Mouse (Mus musculus) forebrain, embryonic 12.5 days (tissue): ENCODE measurements around the gene Ankrd24. TPM values are rescaled to one million over a fixed set of nuclear protein-coding genes. Genes with fewer than 3 reads are reported as not detected.

Source experiments
- ATAC-seq: fragments of 200-750 bp; cut with Nextera tagmentation; 2 replicates; pipeline ENCODE4 v1.8.0; 2017; ENCODE audit warnings: moderate TSS enrichment; ENCODE audit not compliant: low FRiP score
- H3K27ac ChIP-seq: fragments of 300-500 bp; sonication (generic); 2 replicates; pipeline ENCODE4 v1.5.1; 2016; ENCODE audit warnings: mild to moderate bottlenecking
- H3K27me3 ChIP-seq: fragments of 300-500 bp; sonication (generic); 2 replicates; pipeline ENCODE4 v1.6.1; 2016; ENCODE audit warnings: mild to moderate bottlenecking
- H3K36me3 ChIP-seq: fragments of 300-500 bp; sonication (generic); replicated peaks from 2 replicates; pipeline ENCODE4 v1.6.1; 2016; ENCODE audit warnings: mild to moderate bottlenecking
- H3K4me1 ChIP-seq: fragments of 300-500 bp; sonication (generic); 2 replicates; pipeline ENCODE4 v1.6.1; 2016
- H3K4me2 ChIP-seq: fragments of 300-500 bp; sonication (generic); 2 replicates; pipeline ENCODE4 v1.6.1; 2016; ENCODE audit warnings: mild to moderate bottlenecking, moderate library complexity
- H3K4me3 ChIP-seq: fragments of 300-500 bp; sonication (generic); replicated peaks from 2 replicates; pipeline ENCODE4 v1.5.1; 2016; ENCODE audit warnings: mild to moderate bottlenecking
- H3K9ac ChIP-seq: fragments of 300-500 bp; sonication (generic); 2 replicates; pipeline ENCODE4 v1.6.1; 2016; ENCODE audit warnings: mild to moderate bottlenecking
- H3K9me3 ChIP-seq: fragments of 300-500 bp; sonication (generic); 2 replicates; pipeline ENCODE4 v1.6.1; 2016
- WGBS: fragments of 180-500 bp; shearing (Covaris S2); methylation state at CpG from one replicate; pipeline ENCODE4 v1.1.7; 2016; 5-methylcytosine and 5-hydroxymethylcytosine counted together
- polyA plus RNA-seq: library from polyadenylated mRNA; unstranded; fragments of >200 nt; fragmentation: Nextera tagmentation; extraction: Ambion mirVana; gene quantifications from 2 replicates; pipeline ENCODE4 v1.2.1, GENCODE M21; 2016

Gene Ankrd24
- polyA plus RNA-seq: 6.2 and 7.4 TPM in 2 replicates

GRCm38 (mm10) chr10:81628390-81628789, at the start of gene Ankrd24:
TSS of gene Ankrd24 (plus strand) at chr10:81628540.
- Histone ChIP-seq H3K4me3 (peak within 1 kb of the TSS; percentile 61), H3K9ac (peak within 1 kb of the TSS; percentile 68), H3K27ac (peak within 1 kb of the TSS; percentile 85), H3K27me3 (peaks cover 5% of the 10 kb centered on the region; the same call in 1 of the 2 replicates), H3K9me3 (no peaks in the 10 kb centered on the region), H3K4me1 (peaks cover 25% of the 10 kb centered on the region), H3K4me2 (peak within 1 kb of the TSS; percentile 77), H3K36me3 (peaks cover 27% of the 10 kb centered on the region)
- 86% methylated on average over 16 of the region's 16 CpGs for WGBS
- no peak for ATAC-seq

- Histone ChIP-seq H3K27me3 (peaks cover 86% of the 10 kb centered on the region), H3K9me3 (no peaks in the 10 kb centered on the region), H3K4me3 (no peak overlapping the region), H3K4me1 (peaks cover 33% of the 10 kb centered on the region), H3K4me2 (no peak overlapping the region), H3K27ac (no peak overlapping the region), H3K9ac (no peak overlapping the region), H3K36me3 (no peaks in the 10 kb centered on the region; the same call in 1 of the 2 replicates)
- WGBS: 79% methylated on average over 4 of the region's 4 CpGs
- ATAC-seq: no peak
Observed at GRCm38 (mm10) chr10:81579967-81580366, 48.4 kb upstream of the Ankrd24 start.

- H3K36me3 ChIP-seq: no peaks in the 10 kb centered on the region; the same call in 1 of the 2 replicates
- WGBS: 64% methylated on average over 25 of the region's 25 CpGs
- ATAC-seq: no peak
- 0 out of 2 replicates have a peak overlapping the region, but pooled peaks have one; percentile 29 for H3K9ac ChIP-seq
- peaks cover 85% of the 10 kb centered on the region for H3K27me3 ChIP-seq
- H3K4me3 ChIP-seq: no peak overlapping the region
- no peaks in the 10 kb centered on the region for H3K9me3 ChIP-seq
- H3K27ac ChIP-seq: no peak overlapping the region
- peaks cover 27% of the 10 kb centered on the region for H3K4me1 ChIP-seq
- no peak overlapping the region for H3K4me2 ChIP-seq
Observed at GRCm38 (mm10) chr10:81580441-81581070, 47.8 kb upstream of the Ankrd24 start.

GRCm38 (mm10) chr10:81583347-81583746, 45.0 kb upstream of the Ankrd24 start:
- peaks cover 20% of the 10 kb centered on the region for H3K4me1 ChIP-seq
- no peak overlapping the region for H3K4me2 ChIP-seq
- ATAC-seq: no peak
- H3K4me3 ChIP-seq: no peak overlapping the region
- WGBS: 52% methylated on average over 6 of the region's 6 CpGs
- no peaks in the 10 kb centered on the region; the same call in 1 of the 2 replicates for H3K36me3 ChIP-seq
- H3K27me3 ChIP-seq: peaks cover 78% of the 10 kb centered on the region
- H3K9ac ChIP-seq: no peak overlapping the region
- no peaks in the 10 kb centered on the region for H3K9me3 ChIP-seq
- no peak overlapping the region for H3K27ac ChIP-seq

GRCm38 (mm10) chr10:81588739-81589138, 39.6 kb upstream of the Ankrd24 start:
- 72% methylated on average over 7 of the region's 7 CpGs for WGBS
- no peak overlapping the region for H3K27ac ChIP-seq
- H3K9ac ChIP-seq: no peak overlapping the region
- H3K36me3 ChIP-seq: no peaks in the 10 kb centered on the region
- H3K27me3 ChIP-seq: peaks cover 83% of the 10 kb centered on the region
- no peaks in the 10 kb centered on the region for H3K9me3 ChIP-seq
- H3K4me2 ChIP-seq: no peak overlapping the region
- H3K4me3 ChIP-seq: no peak overlapping the region
- no peaks in the 10 kb centered on the region for H3K4me1 ChIP-seq
- no peak for ATAC-seq

DNA sequence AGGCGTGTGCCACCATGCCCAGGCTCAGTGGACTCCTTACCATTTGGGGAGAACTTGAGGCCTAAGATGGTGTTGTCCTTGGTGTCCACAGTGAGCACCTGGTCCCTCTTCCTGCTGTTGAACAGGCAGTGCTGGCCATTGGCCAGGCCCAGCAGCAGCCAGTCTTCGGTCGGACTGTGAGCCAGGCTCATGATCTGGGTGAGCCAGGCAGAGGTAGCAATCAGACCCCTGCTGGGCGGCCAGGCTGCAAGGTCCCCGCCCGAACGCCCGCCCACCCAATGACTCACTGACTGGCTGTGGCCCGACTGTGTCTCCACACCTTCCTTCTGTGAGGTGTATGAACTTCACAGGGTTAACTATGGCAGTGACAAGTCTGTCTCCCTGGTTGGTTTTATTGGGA, 36.5 kb upstream of the Ankrd24 start:
- Histone ChIP-seq H3K4me2 (no peak overlapping the region), H3K9ac (no peak overlapping the region), H3K4me1 (peaks cover 17% of the 10 kb centered on the region), H3K9me3 (no peaks in the 10 kb centered on the region), H3K27ac (no peak overlapping the region), H3K4me3 (no peak overlapping the region), H3K36me3 (no peaks in the 10 kb centered on the region), H3K27me3 (peaks cover 89% of the 10 kb centered on the region)
- 65% methylated on average over 9 of the region's 9 CpGs for WGBS
- ATAC-seq: no peak

GRCm38 (mm10) chr10:81592631-81593030, 35.7 kb upstream of the Ankrd24 start:
- Histone ChIP-seq H3K27me3 (peaks cover 90% of the 10 kb centered on the region), H3K4me2 (no peak overlapping the region), H3K4me1 (peaks cover 25% of the 10 kb centered on the region), H3K36me3 (no peaks in the 10 kb centered on the region), H3K9me3 (no peaks in the 10 kb centered on the region), H3K4me3 (no peak overlapping the region), H3K9ac (no peak overlapping the region), H3K27ac (no peak overlapping the region)
- 75% methylated on average over 7 of the region's 7 CpGs for WGBS
- no peak for ATAC-seq

DNA sequence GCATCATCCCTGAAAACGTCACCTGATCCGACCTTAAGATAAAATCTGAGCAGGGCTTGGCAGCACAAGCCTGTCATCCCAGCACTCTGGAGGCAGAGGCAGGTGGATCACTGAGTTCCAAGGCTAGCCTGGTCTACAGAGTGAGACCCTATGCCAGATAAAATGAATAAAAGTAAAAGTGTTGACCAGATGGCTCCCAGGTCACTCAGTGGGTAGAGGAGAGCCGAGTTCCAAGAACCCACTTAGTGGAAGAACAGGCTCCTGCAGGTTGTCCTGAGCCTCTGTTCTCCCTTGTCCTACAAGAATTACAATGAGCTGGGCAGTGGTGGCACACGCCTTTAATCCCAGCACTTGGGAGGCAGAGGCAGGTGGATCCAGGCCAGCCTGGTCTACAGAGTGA, 35.1 kb upstream of the Ankrd24 start:
- peaks cover 96% of the 10 kb centered on the region for H3K27me3 ChIP-seq
- no peak overlapping the region for H3K9ac ChIP-seq

DNA sequence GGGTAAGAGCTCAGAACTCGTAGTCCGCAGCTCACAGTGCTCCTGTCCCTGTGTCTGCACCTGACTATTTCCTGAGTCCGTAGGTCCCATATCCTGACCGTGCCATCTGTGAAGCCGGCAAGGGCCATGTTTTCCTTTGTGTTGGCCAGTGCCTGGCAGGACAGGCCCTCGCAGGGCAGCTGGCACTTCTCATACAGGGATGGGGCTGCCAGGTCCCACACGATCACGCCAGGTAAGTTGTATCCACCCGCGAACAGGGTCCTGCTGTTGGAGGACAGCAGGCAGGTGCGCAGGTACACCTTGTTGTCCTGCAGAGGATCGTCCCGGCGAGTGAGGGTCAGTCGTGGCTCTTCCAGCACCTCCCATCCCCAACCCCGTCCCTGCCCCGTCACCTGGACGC, 34.4 kb upstream of the Ankrd24 start:
- peaks cover 98% of the 10 kb centered on the region for H3K27me3 ChIP-seq
- no peak for ATAC-seq

More for the DNA sequence above, 35.1 kb upstream of the Ankrd24 start:
- no peak overlapping the region for H3K4me3 ChIP-seq
- H3K36me3 ChIP-seq: no peaks in the 10 kb centered on the region
- no peak overlapping the region for H3K4me2 ChIP-seq
- no peaks in the 10 kb centered on the region for H3K9me3 ChIP-seq
- H3K27ac ChIP-seq: no peak overlapping the region
- no peak for ATAC-seq
- 72% methylated on average over 4 of the region's 4 CpGs for WGBS
- peaks cover 29% of the 10 kb centered on the region for H3K4me1 ChIP-seq

DNA sequence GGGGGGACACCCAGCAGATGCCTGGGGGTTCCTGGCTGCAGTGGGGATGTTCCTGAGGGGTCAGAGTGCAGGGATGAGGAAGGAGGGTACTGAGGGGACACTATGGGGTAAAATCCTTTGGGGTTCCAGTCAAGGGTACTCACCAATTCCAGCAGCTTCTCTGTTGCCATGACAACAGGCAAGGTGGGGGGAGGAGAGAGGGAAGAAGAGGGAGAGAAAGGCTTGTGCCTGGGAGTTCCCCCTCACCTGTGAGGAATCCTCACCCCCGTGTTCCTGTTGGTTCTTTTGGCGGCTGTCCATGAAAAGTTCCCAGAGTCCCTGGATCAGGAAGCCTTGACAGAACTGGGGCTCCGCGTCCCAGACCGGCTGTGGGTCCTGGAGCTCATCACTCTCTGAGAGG, 32.7 kb upstream of the Ankrd24 start:
- no peaks in the 10 kb centered on the region for H3K36me3 ChIP-seq
- no peak overlapping the region for H3K9ac ChIP-seq
- H3K27me3 ChIP-seq: peaks cover 96% of the 10 kb centered on the region
- H3K4me1 ChIP-seq: peaks cover 32% of the 10 kb centered on the region
- 55% methylated on average over 5 of the region's 5 CpGs for whole genome bisulfite sequencing
- no peak overlapping the region for H3K4me3 ChIP-seq
- no peak for ATAC-seq
- no peak overlapping the region for H3K27ac ChIP-seq
- H3K9me3 ChIP-seq: no peaks in the 10 kb centered on the region
- no peak overlapping the region for H3K4me2 ChIP-seq

More for the DNA sequence above, 34.4 kb upstream of the Ankrd24 start:
- Histone ChIP-seq H3K4me3 (no peak overlapping the region), H3K4me2 (no peak overlapping the region), H3K36me3 (no peaks in the 10 kb centered on the region), H3K9ac (no peak overlapping the region), H3K27ac (no peak overlapping the region), H3K9me3 (no peaks in the 10 kb centered on the region), H3K4me1 (peaks cover 29% of the 10 kb centered on the region)
- 72% methylated on average over 18 of the region's 18 CpGs for WGBS

GRCm38 (mm10) chr10:81596611-81597010, 31.7 kb upstream of the Ankrd24 start:
- Histone ChIP-seq H3K27me3 (peaks cover 93% of the 10 kb centered on the region), H3K9me3 (no peaks in the 10 kb centered on the region), H3K27ac (peak overlapping the region; percentile 37; the same call in 1 of the 2 replicates), H3K4me2 (peak overlapping the region; percentile 35), H3K9ac (peak overlapping the region; percentile 33; the same call in 1 of the 2 replicates), H3K36me3 (no peaks in the 10 kb centered on the region), H3K4me1 (peaks cover 42% of the 10 kb centered on the region), H3K4me3 (peak overlapping the region; percentile 14; the same call in 1 of the 2 replicates)
- no peak for ATAC-seq
- WGBS: 2% methylated on average over 10 of the region's 10 CpGs

GRCm38 (mm10) chr10:81597137-81597950, 31.0 kb upstream of the Ankrd24 start:
- H3K4me2 ChIP-seq: peak overlapping the region; percentile 35
- 10% methylated on average over 10 of the region's 12 CpGs for WGBS
- no peaks in the 10 kb centered on the region for H3K36me3 ChIP-seq
- peaks cover 93% of the 10 kb centered on the region for H3K27me3 ChIP-seq
- peaks cover 46% of the 10 kb centered on the region for H3K4me1 ChIP-seq
- ATAC-seq: no peak
- H3K9me3 ChIP-seq: no peaks in the 10 kb centered on the region
- peak overlapping the region; percentile 14; the same call in 1 of the 2 replicates for H3K4me3 ChIP-seq
- peak overlapping the region; percentile 33; the same call in 1 of the 2 replicates for H3K9ac ChIP-seq
- H3K27ac ChIP-seq: 0 out of 2 replicates have a peak overlapping the region, but pooled peaks have one; percentile 37
